Mouse (Mus musculus): ENCODE data around the gene Eif2ak3. TPM values are rescaled to one million over a fixed set of nuclear protein-coding genes. Genes with fewer than 3 reads are reported as not detected.

Eif2ak3 gene
- polyA plus RNA-seq, 1 experiment from 2014 or later = 9.6 TPM

DNA sequence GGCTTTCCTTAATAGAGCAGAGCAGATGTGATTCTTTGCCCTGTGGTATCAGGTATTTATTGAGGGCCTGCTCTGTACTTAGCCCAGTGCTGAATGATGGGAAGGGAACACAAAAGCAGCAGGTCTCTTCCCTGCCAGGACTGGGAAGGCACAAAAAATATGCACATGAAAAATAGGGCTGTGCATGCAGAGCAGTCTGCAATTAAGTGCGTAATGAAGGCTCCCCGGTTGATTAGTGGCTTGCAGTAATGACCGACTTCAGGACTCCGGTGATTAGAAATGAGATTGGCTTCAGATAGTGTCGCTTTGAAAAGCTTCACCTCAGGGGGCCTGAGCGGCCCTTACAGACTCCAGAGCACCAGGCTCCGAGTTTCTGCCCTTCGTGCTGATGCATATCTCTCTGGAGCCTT, 55.3 kb downstream of the Eif2ak3 start:
- no peak for TF ChIP-seq CTCF (IDR thresholded peaks at IDR 0.05; ENCODE audit: low read depth)
- Histone ChIP-seq H3K4me1 (replicated peaks; ENCODE audit: control insufficient read depth, insufficient read depth, low read length) (no peaks in the 10 kb centered on the region), H3K9ac (ENCODE audit: low read depth, low read length) (no peak overlapping the region), H3K27ac (ENCODE audit: low read depth, low read length) (no peak overlapping the region), H3K36me3 (ENCODE audit: control insufficient read depth, insufficient read depth) (peaks cover 72% of the 10 kb centered on the region), H3K4me3 (ENCODE audit: low read depth, low read length) (no peak overlapping the region), H3K27me3 (replicated peaks; ENCODE audit: control insufficient read depth, insufficient read depth, low read length) (no peaks in the 10 kb centered on the region), H3K9me3 (ENCODE audit: control insufficient read depth) (no peaks in the 10 kb centered on the region), H3K4me2 (replicated peaks; ENCODE audit: low read depth) (no peak overlapping the region)
- WGBS = 69% methylated on average over 8 of the region's 8 CpGs
- no peak for ATAC-seq

GRCm38 (mm10) chr6:70903689-70904088, 59.4 kb downstream of the Eif2ak3 start:
- Histone ChIP-seq H3K36me3 (ENCODE audit: control insufficient read depth, insufficient read depth) (peaks cover 53% of the 10 kb centered on the region), H3K4me3 (ENCODE audit: low read depth, low read length) (no peak overlapping the region), H3K4me2 (replicated peaks; ENCODE audit: low read depth) (no peak overlapping the region), H3K27me3 (replicated peaks; ENCODE audit: control insufficient read depth, insufficient read depth, low read length) (no peaks in the 10 kb centered on the region), H3K9ac (ENCODE audit: low read depth, low read length) (no peak overlapping the region), H3K9me3 (ENCODE audit: control insufficient read depth) (no peaks in the 10 kb centered on the region), H3K4me1 (replicated peaks; ENCODE audit: control insufficient read depth, insufficient read depth, low read length) (no peaks in the 10 kb centered on the region), H3K27ac (ENCODE audit: low read depth, low read length) (no peak overlapping the region)
- whole genome bisulfite sequencing = 89% methylated on average over 5 of the region's 5 CpGs
- no peak for TF ChIP-seq CTCF (IDR thresholded peaks at IDR 0.05; ENCODE audit: low read depth)
- ATAC-seq = no peak

DNA sequence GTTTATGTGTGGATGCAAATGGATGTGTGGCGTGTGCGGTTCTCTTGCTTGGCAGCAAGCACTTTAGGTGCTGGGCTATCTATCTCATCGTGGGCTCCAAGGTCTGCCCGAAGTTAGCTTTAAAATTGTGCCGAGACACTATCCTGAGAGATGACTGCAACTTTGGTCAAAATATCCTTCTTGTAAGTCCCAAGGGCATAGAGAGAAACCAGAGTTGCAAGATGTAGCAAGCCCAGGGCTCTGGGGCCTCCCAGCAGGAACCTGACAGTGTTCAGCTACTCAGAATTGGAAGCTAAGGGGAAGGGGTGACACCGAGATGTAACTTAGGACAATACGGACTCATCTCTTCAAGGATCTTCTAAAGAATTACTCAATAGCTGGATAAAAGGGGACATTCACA, 65.3 kb downstream of the Eif2ak3 start:
- 92% methylated on average over 7 of the region's 7 CpGs for WGBS
- Histone ChIP-seq H3K4me3 (ENCODE audit: low read depth, low read length) (no peak overlapping the region), H3K27me3 (replicated peaks; ENCODE audit: control insufficient read depth, insufficient read depth, low read length) (no peaks in the 10 kb centered on the region), H3K36me3 (ENCODE audit: control insufficient read depth, insufficient read depth) (peaks cover 13% of the 10 kb centered on the region), H3K4me2 (replicated peaks; ENCODE audit: low read depth) (no peak overlapping the region), H3K9ac (ENCODE audit: low read depth, low read length) (no peak overlapping the region), H3K4me1 (replicated peaks; ENCODE audit: control insufficient read depth, insufficient read depth, low read length) (no peaks in the 10 kb centered on the region), H3K27ac (ENCODE audit: low read depth, low read length) (no peak overlapping the region), H3K9me3 (ENCODE audit: control insufficient read depth) (no peaks in the 10 kb centered on the region)
- no peak for ATAC-seq
- TF ChIP-seq CTCF (IDR thresholded peaks at IDR 0.05; ENCODE audit: low read depth) = no peak

DNA sequence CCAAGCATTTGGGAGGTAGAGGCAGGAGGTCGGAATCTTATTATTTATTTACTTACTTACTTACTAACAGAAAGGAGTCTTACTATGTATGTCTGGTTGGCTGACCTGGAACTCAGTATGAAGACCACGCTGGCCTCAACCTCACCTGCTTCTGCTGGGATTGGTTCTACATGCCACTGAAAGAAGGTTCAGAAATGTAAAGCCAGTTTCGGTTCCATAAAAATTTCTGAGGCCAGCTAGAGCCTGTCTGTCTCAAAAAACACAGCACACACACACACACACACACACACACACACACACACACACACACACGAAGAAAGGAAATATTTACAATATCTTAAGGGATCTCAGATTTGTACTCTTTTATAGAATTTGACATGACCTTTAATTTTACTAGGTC, 66.0 kb downstream of the Eif2ak3 start:
- no peak for TF ChIP-seq CTCF (IDR thresholded peaks at IDR 0.05; ENCODE audit: low read depth)
- H3K4me2 ChIP-seq (replicated peaks; ENCODE audit: low read depth) = no peak overlapping the region
- ATAC-seq = no peak
- WGBS = 63% methylated on average over 4 of the region's 4 CpGs
- H3K9me3 ChIP-seq (ENCODE audit: control insufficient read depth) = no peaks in the 10 kb centered on the region
- H3K27ac ChIP-seq (ENCODE audit: low read depth, low read length) = no peak overlapping the region
- H3K9ac ChIP-seq (ENCODE audit: low read depth, low read length) = no peak overlapping the region
- no peaks in the 10 kb centered on the region for H3K4me1 ChIP-seq (replicated peaks; ENCODE audit: control insufficient read depth, insufficient read depth, low read length)
- 0 out of 2 replicates have a peak, but pooled peaks cover 11% of the 10 kb centered on the region for H3K36me3 ChIP-seq (ENCODE audit: control insufficient read depth, insufficient read depth)
- no peak overlapping the region for H3K4me3 ChIP-seq (ENCODE audit: low read depth, low read length)
- H3K27me3 ChIP-seq (replicated peaks; ENCODE audit: control insufficient read depth, insufficient read depth, low read length) = no peaks in the 10 kb centered on the region

DNA sequence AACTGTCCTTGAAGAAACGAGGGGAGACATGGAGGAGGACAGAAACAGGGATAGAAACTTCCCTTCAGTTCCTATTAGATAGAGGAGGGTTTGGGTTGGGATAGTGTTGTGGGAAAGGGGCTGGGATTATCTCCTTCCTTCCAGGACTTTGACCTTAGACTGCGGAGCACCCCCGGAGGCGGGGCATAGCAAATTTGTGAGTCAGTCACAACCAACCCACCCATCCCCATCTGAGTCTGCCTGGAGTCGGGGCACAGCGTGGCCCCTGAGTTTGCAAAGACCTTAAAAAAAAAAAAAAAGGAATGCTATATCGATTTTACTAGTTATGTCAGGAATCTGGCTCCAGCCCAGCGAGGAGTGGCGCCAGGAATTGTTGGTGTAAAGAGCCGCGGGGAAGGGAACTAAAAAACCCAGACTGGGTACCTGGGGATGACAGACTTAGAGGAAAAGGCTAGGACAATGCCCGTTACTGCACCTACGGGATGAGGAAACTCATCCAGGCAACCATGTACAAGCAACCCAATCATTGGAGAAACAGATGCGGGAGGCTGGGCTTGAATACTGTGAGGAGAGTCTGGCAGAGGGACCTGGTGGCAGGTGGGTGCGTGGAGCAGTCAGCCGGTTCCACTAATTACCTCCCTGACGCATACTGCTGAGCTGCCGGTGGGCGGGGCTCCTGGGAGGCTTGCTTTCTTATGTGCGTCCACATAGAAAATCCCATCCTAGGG, 67.5 kb downstream of the Eif2ak3 start:
- Histone ChIP-seq H3K4me1 (replicated peaks; ENCODE audit: control insufficient read depth, insufficient read depth, low read length) (no peaks in the 10 kb centered on the region), H3K9ac (ENCODE audit: low read depth, low read length) (no peak overlapping the region), H3K4me3 (ENCODE audit: low read depth, low read length) (0 out of 2 replicates have a peak overlapping the region, but pooled peaks have one; percentile 3), H3K4me2 (replicated peaks; ENCODE audit: low read depth) (peak overlapping the region; percentile 46), H3K27ac (ENCODE audit: low read depth, low read length) (no peak overlapping the region), H3K36me3 (ENCODE audit: control insufficient read depth, insufficient read depth) (no peaks in the 10 kb centered on the region), H3K9me3 (ENCODE audit: control insufficient read depth) (no peaks in the 10 kb centered on the region), H3K27me3 (replicated peaks; ENCODE audit: control insufficient read depth, insufficient read depth, low read length) (no peaks in the 10 kb centered on the region)
- TF ChIP-seq CTCF (IDR thresholded peaks at IDR 0.05; ENCODE audit: low read depth) = no peak
- no peak; the same call in 1 of the 2 replicates for ATAC-seq
- 5% methylated on average over 20 of the region's 20 CpGs for WGBS

GRCm38 (mm10) chr6:70912396-70912765, 68.1 kb downstream of the Eif2ak3 start:
- Histone ChIP-seq H3K36me3 (ENCODE audit: control insufficient read depth, insufficient read depth) (no peaks in the 10 kb centered on the region), H3K9ac (ENCODE audit: low read depth, low read length) (no peak overlapping the region), H3K27ac (ENCODE audit: low read depth, low read length) (no peak overlapping the region), H3K9me3 (ENCODE audit: control insufficient read depth) (no peaks in the 10 kb centered on the region), H3K4me3 (ENCODE audit: low read depth, low read length) (no peak overlapping the region), H3K27me3 (replicated peaks; ENCODE audit: control insufficient read depth, insufficient read depth, low read length) (no peaks in the 10 kb centered on the region), H3K4me2 (replicated peaks; ENCODE audit: low read depth) (peak overlapping the region; percentile 46), H3K4me1 (replicated peaks; ENCODE audit: control insufficient read depth, insufficient read depth, low read length) (no peaks in the 10 kb centered on the region)
- TF ChIP-seq CTCF (IDR thresholded peaks at IDR 0.05; ENCODE audit: low read depth) = no peak
- 52% methylated on average over 7 of the region's 7 CpGs for WGBS
- ATAC-seq = no peak

Measured in intestine, postnatal 0 days (tissue).